Mouse (Mus musculus) CH12.LX (cell line): ENCODE measurements around the gene Arhgap42. TPM values are rescaled to one million over a fixed set of nuclear protein-coding genes. Genes with fewer than 3 reads are reported as not detected.

Experiments used
- DNase-seq: peaks from one replicate; pipeline ENCODE4 v3.0.0-alpha.2; 2013; ENCODE audit errors: extremely low read depth
- H3K27ac ChIP-seq: 2 replicates; pipeline ENCODE4 v1.5.1; 2012; ENCODE audit warnings: low read depth, mild to moderate bottlenecking, control low read depth, moderate library complexity; ENCODE audit not compliant: insufficient read depth
- H3K27me3 ChIP-seq: replicated peaks from 2 replicates; pipeline ENCODE3; 2012; ENCODE audit warnings: inconsistent platforms
- H3K36me3 ChIP-seq, 2 experiments: replicated peaks in 1 of 2; 2 replicates each; pipeline versions ENCODE3 to v1.6.1; 2012; ENCODE audit warnings: inconsistent platforms in 1 of 2, low read length in 1 of 2, mild to moderate bottlenecking in 1 of 2, mixed read lengths in 1 of 2, moderate library complexity in 1 of 2; ENCODE audit not compliant: control insufficient read depth in 1 of 2, insufficient read depth in 1 of 2
- H3K4me1 ChIP-seq, 2 experiments: 2 replicates each; pipeline ENCODE4 v1.6.1; 2012; ENCODE audit warnings: inconsistent platforms in 1 of 2, moderate library complexity in 1 of 2; ENCODE audit not compliant: insufficient read depth in 2 of 2, control insufficient read depth in 1 of 2
- H3K4me2 ChIP-seq: 2 replicates; pipeline ENCODE4 v1.6.1; 2012; ENCODE audit warnings: low read depth, mild to moderate bottlenecking, control low read depth; ENCODE audit not compliant: poor library complexity, insufficient read depth, severe bottlenecking
- H3K4me3 ChIP-seq, 3 experiments: fragments of 150-350 bp in 1 of 3; sonication (generic) in 1 of 3; replicated peaks in 1 of 3; 2 replicates each; pipeline versions ENCODE3 to v1.5.1; 2011 to 2012; ENCODE audit warnings: low read depth in 2 of 3, low read length in 2 of 3, mild to moderate bottlenecking in 2 of 3, moderate library complexity in 2 of 3, control low read depth in 1 of 3, improper control_type of control experiment in 1 of 3, inconsistent platforms in 1 of 3, mixed read lengths in 1 of 3; ENCODE audit not compliant: poor library complexity in 1 of 3
- H3K79me2 ChIP-seq: replicated peaks from 2 replicates; pipeline ENCODE4 v1.6.1; 2012; ENCODE audit warnings: mild to moderate bottlenecking, moderate library complexity; ENCODE audit not compliant: control insufficient read depth, poor library complexity, insufficient read depth, severe bottlenecking; ENCODE audit errors: extremely low read depth
- H3K9ac ChIP-seq: 2 replicates; pipeline ENCODE4 v1.6.1; 2012; ENCODE audit warnings: low read depth, mild to moderate bottlenecking, control low read depth, moderate library complexity; ENCODE audit not compliant: insufficient read depth
- H3K9me3 ChIP-seq: replicated peaks from 2 replicates; pipeline ENCODE3; 2012; ENCODE audit warnings: low read length, inconsistent platforms, mixed read lengths
- CHD2 ChIP-seq: IDR thresholded peaks from 2 replicates; pipeline ENCODE4 v1.6.1; 2011; ENCODE audit warnings: low read length, improper control_type of control experiment
- E2F4 ChIP-seq: IDR thresholded peaks from 2 replicates; pipeline ENCODE4 v1.6.1; 2011; ENCODE audit warnings: low read depth, low read length, improper control_type of control experiment; ENCODE audit not compliant: insufficient replicate concordance
- GABPA ChIP-seq: IDR thresholded peaks from 2 replicates; pipeline ENCODE4 v1.6.1; 2012; ENCODE audit warnings: low read depth, low read length, improper control_type of control experiment, inconsistent platforms; ENCODE audit not compliant: insufficient replicate concordance
- HCFC1 ChIP-seq: IDR thresholded peaks from 2 replicates; pipeline ENCODE4 v1.6.1; 2012; ENCODE audit warnings: low read depth, mild to moderate bottlenecking, inconsistent platforms, low read length, improper control_type of control experiment
- JUND ChIP-seq: conservative IDR thresholded peaks from 2 replicates; pipeline ENCODE4 v1.6.1; 2011; ENCODE audit warnings: low read depth, low read length, improper control_type of control experiment
- KAT2A ChIP-seq: IDR thresholded peaks from 2 replicates; pipeline ENCODE4 v1.6.1; 2012; ENCODE audit warnings: low read length, improper control_type of control experiment, inconsistent platforms; ENCODE audit not compliant: insufficient replicate concordance
- MAX ChIP-seq: IDR thresholded peaks from 2 replicates; pipeline ENCODE4 v1.6.1; 2011; ENCODE audit warnings: low read length, improper control_type of control experiment
- MAZ ChIP-seq: IDR thresholded peaks from 2 replicates; pipeline ENCODE4 v1.6.1; 2012; ENCODE audit warnings: low read depth, mild to moderate bottlenecking, inconsistent platforms, low read length, improper control_type of control experiment, moderate library complexity
- MXI1 ChIP-seq: IDR thresholded peaks from 2 replicates; pipeline ENCODE4 v1.6.1; 2011; ENCODE audit warnings: mild to moderate bottlenecking, low read depth, low read length, improper control_type of control experiment
- MYC ChIP-seq: IDR thresholded peaks from 2 replicates; pipeline ENCODE4 v1.6.1; 2011; ENCODE audit warnings: low read depth, mild to moderate bottlenecking, improper control_type of control experiment, low read length
- NRF1 ChIP-seq: IDR thresholded peaks from 2 replicates; pipeline ENCODE4 v1.6.1; 2014; ENCODE audit warnings: low read depth, mild to moderate bottlenecking, inconsistent platforms, low read length, improper control_type of control experiment, moderate library complexity
- POLR2A ChIP-seq: IDR thresholded peaks from 2 replicates; pipeline ENCODE4 v1.6.1; 2011; ENCODE audit warnings: low read depth, mild to moderate bottlenecking, improper control_type of control experiment, low read length
- POLR2AphosphoS2 ChIP-seq: IDR thresholded peaks from 2 replicates; pipeline ENCODE4 v1.6.1; 2011; ENCODE audit warnings: low read depth, low read length, improper control_type of control experiment
- RCOR1 ChIP-seq: conservative IDR thresholded peaks from 2 replicates; pipeline ENCODE4 v1.6.1; 2012; ENCODE audit warnings: low read depth, mild to moderate bottlenecking, inconsistent platforms, low read length, improper control_type of control experiment
- USF1 ChIP-seq: IDR thresholded peaks from 2 replicates; pipeline ENCODE4 v1.6.1; 2014; ENCODE audit warnings: low read depth, mild to moderate bottlenecking, inconsistent platforms, low read length, improper control_type of control experiment
- ZC3H11A ChIP-seq: IDR thresholded peaks from 2 replicates; pipeline ENCODE4 v1.6.1; 2012; ENCODE audit warnings: low read depth, mild to moderate bottlenecking, inconsistent platforms, low read length, improper control_type of control experiment
- ZMIZ1 ChIP-seq: IDR thresholded peaks from 2 replicates; pipeline ENCODE4 v1.6.1; 2012; ENCODE audit warnings: low read depth, mild to moderate bottlenecking, inconsistent platforms, low read length, improper control_type of control experiment
- ZNF384 ChIP-seq: IDR thresholded peaks from 2 replicates; pipeline ENCODE4 v1.6.1; 2012; ENCODE audit warnings: low read depth, low read length, improper control_type of control experiment, inconsistent platforms
- dilution Hi-C: fragments of 300-500 bp; cut with MboI; formaldehyde crosslinking; loops from 2 replicates; pipeline ENCODE4 v1.14.3; 2020; ENCODE audit warnings: low sequenced_read_pairs; ENCODE audit not compliant: extremely low pct_unique_long_range_greater_than_20kb, extremely low pct_ligation_motif_present
- in situ Hi-C: fragments of 300-500 bp; cut with MboI; formaldehyde crosslinking; loops from 3 replicates; pipeline ENCODE4 v1.14.3; 2019; ENCODE audit warnings: low sequenced_read_pairs, low pct_ligation_motif_present, low pct_unique_long_range_greater_than_20kb, mixed read lengths
- polyA plus RNA-seq: library from polyadenylated mRNA; unstranded; fragments of >175 nt; gene quantifications from 2 replicates; pipeline ENCODE4 v1.2.1, GENCODE M21; 2012; ENCODE audit warnings: low read depth; ENCODE audit not compliant: insufficient read length
- total RNA-seq, 2 experiments: library from RNA; depleted of rRNA; stranded (reverse); fragments of 300-350 nt in 1 of 2; fragments of >200 nt in 1 of 2; gene quantifications; 2 replicates each; pipeline ENCODE4 v1.2.3; 2012 to 2014

Arhgap42 gene
- total and polyA plus RNA-seq, 3 experiments = not detected

DNA sequence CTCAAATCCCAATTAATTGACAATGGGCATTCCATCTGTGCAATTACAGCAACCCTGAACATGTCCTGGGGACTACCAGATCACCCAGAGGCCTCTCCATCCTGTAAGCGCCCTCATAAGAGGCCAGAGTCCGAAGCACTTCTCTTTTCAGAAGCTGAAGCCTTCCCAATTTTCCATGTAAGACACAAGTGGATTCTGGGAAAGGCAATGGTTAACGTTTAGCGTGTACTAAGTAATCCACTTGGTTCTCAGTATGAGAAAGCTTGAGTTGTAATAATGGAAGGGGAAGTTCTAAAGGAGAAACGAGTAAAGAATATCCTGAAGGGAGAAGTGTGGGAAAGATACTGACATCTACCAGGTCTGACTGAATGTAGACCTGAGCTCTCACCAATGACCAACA, 1.4 kb downstream of the Arhgap42 start:
- H3K9me3 ChIP-seq = peaks cover 43% of the 10 kb centered on the region
- dilution Hi-C loops = no loop called here
- no peak for DNase-seq
- H3K4me1 ChIP-seq = no peaks in the 10 kb centered on the region
- H3K4me3 ChIP-seq = no peak overlapping the region
- no peaks in the 10 kb centered on the region for H3K79me2 ChIP-seq
- no peak overlapping the region for H3K4me2 ChIP-seq
- TF ChIP-seq USF1 = no peak
- no peak for TF ChIP-seq ZMIZ1
- no peak for TF ChIP-seq CHD2
- no peak for TF ChIP-seq NRF1
- no peak for TF ChIP-seq ZC3H11A
- TF ChIP-seq JUND = no peak
- TF ChIP-seq POLR2AphosphoS2 = no peak
- no peak for TF ChIP-seq E2F4
- TF ChIP-seq RCOR1 = no peak
- TF ChIP-seq ZNF384 = no peak
- TF ChIP-seq, all 38 proteins: peak for 0
- Histone ChIP-seq H3K36me3 (no peaks in the 10 kb centered on the region), H3K9ac (no peak overlapping the region), H3K27me3 (no peaks in the 10 kb centered on the region), H3K27ac (no peak overlapping the region)
- in situ Hi-C loops = no loop called here

DNA sequence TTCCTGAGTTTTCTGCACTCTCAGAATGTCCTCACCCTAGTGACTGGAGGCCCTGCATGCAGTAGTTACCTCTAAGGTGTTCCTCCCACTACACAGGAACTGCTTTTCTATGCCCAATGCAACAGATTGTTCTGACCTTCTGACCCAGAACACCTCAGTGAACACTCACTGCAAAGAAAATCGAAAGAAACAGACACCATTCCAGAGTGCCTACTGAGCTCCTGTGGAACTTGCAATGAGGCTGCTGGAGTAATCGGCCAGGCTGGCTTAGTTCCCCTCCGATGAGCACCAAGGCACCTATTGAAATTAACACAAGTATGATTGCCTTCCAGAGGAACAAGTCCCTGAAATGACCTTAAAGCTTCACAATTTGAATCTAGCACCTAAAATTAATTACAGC, 9.2 kb downstream of the Arhgap42 start:
- in situ Hi-C loops = no loop called here
- no peak for DNase-seq
- H3K36me3 ChIP-seq = no peaks in the 10 kb centered on the region
- H3K9me3 ChIP-seq = peaks cover 36% of the 10 kb centered on the region
- no peaks in the 10 kb centered on the region for H3K27me3 ChIP-seq
- TF ChIP-seq ZMIZ1 (no peak), MYC (no peak), POLR2A (no peak), GABPA (no peak), MXI1 (no peak), HCFC1 (no peak), ZC3H11A (no peak), MAZ (no peak), MAX (no peak), KAT2A (no peak)
- H3K4me2 ChIP-seq = no peak overlapping the region
- no peak overlapping the region for H3K4me3 ChIP-seq
- H3K27ac ChIP-seq = no peak overlapping the region
- dilution Hi-C loops = no loop called here
- H3K79me2 ChIP-seq = no peaks in the 10 kb centered on the region
- H3K4me1 ChIP-seq = no peaks in the 10 kb centered on the region
- H3K9ac ChIP-seq = no peak overlapping the region
